Mouse (Mus musculus) G1E (cell line): ENCODE results near the gene Plpp3.

Source experiments
- CTCF ChIP-seq: IDR thresholded peaks from 2 replicates; pipeline ENCODE4 v1.5.1; 2012; ENCODE audit warnings: low read depth, low read length, inconsistent platforms, mixed read lengths
- GATA1 ChIP-seq: IDR thresholded peaks from 2 replicates; pipeline ENCODE4 v1.6.1; 2012; ENCODE audit warnings: borderline replicate concordance, low read length, inconsistent platforms, mixed read lengths

- no peak for TF ChIP-seq GATA1
- TF ChIP-seq CTCF: no peak
Measured at GRCm38 (mm10) chr4:105169826-105170810, 13.0 kb downstream of the Plpp3 start.
